Mouse (Mus musculus) layer of hippocampus, adult 8-10 months (tissue): ENCODE data around the gene Duox2. TPM values are rescaled to one million over a fixed set of nuclear protein-coding genes. Genes with fewer than 3 reads are reported as not detected.
A peak's percentile ranks its signal among the peaks of the same experiment; 100 is the strongest.

Experiments used
- DNase-seq, 2 experiments: peaks; one replicate each; pipeline ENCODE4 v3.0.0; 2022; ENCODE audit warnings: low spot score in 2 of 2
- total RNA-seq, 4 experiments: library from RNA; stranded (reverse); gene quantifications; 2 replicates each; pipeline ENCODE4 v1.2.4; 2022

The Duox2 gene
- total RNA-seq, 4 experiments from 2014 or later, result 0.05 to 0.08 (median 0.06) TPM

- DNase-seq, result no peak
Measured at GRCm38 (mm10) chr2:122240735-122241134, 57.5 kb downstream of the Duox2 start.

- DNase-seq, result no peak
Measured at GRCm38 (mm10) chr2:122237891-122238470, 60.3 kb downstream of the Duox2 start.

- no peak for DNase-seq
Measured at GRCm38 (mm10) chr2:122236321-122236720, 61.9 kb downstream of the Duox2 start.

- DNase-seq, result no peak
Measured at GRCm38 (mm10) chr2:122235425-122235824, 62.8 kb downstream of the Duox2 start.

GRCm38 (mm10) chr2:122234611-122235288 lies 63.5 kb downstream of the Duox2 start, which contains the start of gene Sord:
Sord (plus strand) TSS chr2:122234749.
- peak; percentile 48 to 55 for DNase-seq

DNA sequence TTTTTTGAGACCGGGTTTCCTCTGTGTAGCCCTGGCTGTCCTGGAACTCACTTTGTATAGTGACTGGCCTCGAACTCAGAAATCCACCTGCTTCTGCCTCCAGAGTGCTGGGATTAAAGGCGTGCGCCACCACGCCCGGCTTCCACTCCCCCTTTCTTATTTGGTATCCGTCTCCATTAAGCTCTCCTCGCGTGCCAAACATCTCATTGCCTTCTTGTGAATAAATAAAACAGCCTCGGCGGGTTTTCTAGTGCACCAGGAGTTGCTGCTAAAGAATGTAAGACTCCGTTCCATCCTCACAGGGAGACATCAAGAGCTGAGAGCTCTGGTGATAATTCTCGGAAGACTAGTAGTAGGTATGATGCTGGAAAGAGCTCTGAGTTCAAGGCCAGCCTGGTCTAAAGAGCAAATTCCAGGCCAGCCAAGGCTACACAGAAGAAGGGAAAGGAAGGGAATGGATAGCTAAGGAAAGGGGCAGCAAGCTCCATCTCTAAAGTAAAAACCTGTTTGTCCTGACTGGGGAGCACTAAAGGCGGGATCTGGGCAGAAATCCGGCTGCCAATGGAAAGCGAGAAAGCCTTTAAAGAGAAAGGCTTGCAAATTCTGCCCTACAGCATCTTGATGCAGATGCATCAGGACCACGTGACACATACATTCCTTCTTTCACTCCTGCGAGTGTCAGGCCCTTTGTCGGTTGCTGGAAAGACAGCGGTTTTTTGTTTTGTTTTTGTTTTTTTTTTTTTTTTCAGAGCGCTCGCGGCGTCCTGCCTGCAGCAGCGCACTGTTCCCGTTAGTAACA lies 64.3 kb downstream of the Duox2 start:
- DNase-seq, result peak; percentile 9 to 19

GRCm38 (mm10) chr2:122233341-122233740 lies 64.9 kb downstream of the Duox2 start:
- no peak for DNase-seq

- DNase-seq, result no peak
Measured at GRCm38 (mm10) chr2:122231616-122232015, 66.6 kb downstream of the Duox2 start.

DNA sequence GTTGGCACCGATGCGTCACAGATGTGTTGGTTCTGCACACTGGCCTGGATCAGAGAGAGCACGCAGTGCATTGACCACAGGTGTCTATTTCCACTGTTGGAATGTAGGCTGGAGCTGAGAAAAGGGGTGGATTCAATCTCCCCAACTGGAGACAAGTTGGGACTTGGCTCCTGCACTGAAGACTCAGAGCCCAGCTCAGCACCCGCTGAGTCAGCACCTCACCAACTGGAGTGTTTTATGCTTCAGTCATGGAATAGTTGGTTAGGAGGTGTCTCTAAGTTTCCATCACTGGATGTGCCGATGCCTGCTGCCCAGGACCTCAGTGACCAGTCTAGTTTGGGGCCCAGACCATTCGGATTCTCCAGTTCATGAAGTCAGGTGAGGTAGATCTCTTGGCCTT lies 67.9 kb downstream of the Duox2 start:
- no peak for DNase-seq

Other genes starting within 250 kb of the Duox2 start
- gene Spg11, start 180.1 kb downstream of the Duox2 start, total RNA-seq, result 10 to 100 TPM; 15.2 to 19.3 (median 18.5) TPM
- 100 to 1,000 TPM; 103 to 516 (median 252) TPM for gene B2m, start 150.8 kb downstream of the Duox2 start, total RNA-seq
- gene Trim69, start 137.7 kb downstream of the Duox2 start, total RNA-seq, result not detected
- under 1 TPM in 2 of 4 experiments, not detected in 2; 0.23 to 0.29 TPM for gene Patl2, start 112.3 kb downstream of the Duox2 start, total RNA-seq
- not detected for gene Terb2, start 112.2 kb downstream of the Duox2 start, total RNA-seq
- 10 to 100 TPM; 18.3 to 23.9 (median 21.9) TPM for gene Sord, start 63.7 kb downstream of the Duox2 start, total RNA-seq
- gene Duoxa2, start 451 bp upstream of the Duox2 start, total RNA-seq, result not detected
- not detected for gene Duoxa1, start 15.3 kb upstream of the Duox2 start, total RNA-seq
- gene Duox1, start 17.2 kb upstream of the Duox2 start, total RNA-seq, result not detected
- 10 to 100 TPM; 56.6 to 66.5 (median 61.5) TPM for gene Shf, start 70.7 kb upstream of the Duox2 start, total RNA-seq
- 1 to 10 TPM in 1 of 4 experiments, under 1 TPM in 3; 0.19 to 1.3 (median 0.56) TPM for gene Slc28a2, start 128.0 kb upstream of the Duox2 start, total RNA-seq
- under 1 TPM in 1 of 4 experiments, not detected in 3; 0.09 TPM for gene Gm14085, start 186.5 kb upstream of the Duox2 start, total RNA-seq